Mouse (Mus musculus): ENCODE measurements at regions not wholly inside any gene's neighbourhood (a gene's known extent, or its start where the extent isn't known, plus 50 kb on each side); places are given as distances from the start of the nearest gene placed in this dataset.

DNA sequence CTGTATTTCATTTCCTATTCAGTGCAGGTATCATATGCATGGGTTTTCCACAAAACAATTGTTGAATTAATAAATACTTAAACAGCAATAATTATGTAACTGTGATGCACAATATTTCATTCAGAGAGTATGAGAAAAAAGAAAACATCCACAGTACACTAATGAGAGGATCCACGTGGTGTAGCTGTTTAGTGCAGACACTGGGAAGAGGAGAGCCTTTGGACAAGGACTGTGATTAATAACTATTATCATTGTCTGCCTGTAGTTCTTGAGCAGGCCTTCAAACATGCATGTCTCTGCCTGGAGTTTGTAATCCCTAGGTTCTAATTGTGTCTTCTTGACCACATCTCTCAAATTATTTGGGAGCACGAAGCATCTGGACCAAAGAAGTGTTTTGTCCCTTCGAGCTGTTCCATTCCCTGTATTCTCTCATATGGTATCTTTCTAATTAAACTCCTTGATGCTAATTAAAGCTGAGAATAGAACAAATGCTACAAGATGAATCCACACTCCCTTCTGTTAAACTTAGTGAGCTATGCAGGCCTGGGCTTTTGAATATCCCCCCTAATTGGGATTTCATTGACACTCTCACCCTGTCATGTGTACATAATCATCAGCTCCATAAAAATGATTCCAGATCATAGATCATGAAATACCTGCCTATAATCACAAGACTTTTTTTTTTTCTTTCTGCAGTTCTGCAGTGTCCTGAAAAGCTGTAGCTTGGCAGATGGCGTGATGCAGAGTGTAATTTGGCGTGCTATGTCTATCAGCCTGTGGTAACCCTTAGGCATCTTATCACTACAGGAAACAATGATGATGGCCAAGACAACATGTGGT is 1208.9 kb upstream of the G6pd2 start:
- DNase-seq, result no peak

- no peak for DNase-seq
These were observed 1208.3 kb upstream of the G6pd2 start for GRCm38 (mm10) chr5:60600300-60600648.

DNA sequence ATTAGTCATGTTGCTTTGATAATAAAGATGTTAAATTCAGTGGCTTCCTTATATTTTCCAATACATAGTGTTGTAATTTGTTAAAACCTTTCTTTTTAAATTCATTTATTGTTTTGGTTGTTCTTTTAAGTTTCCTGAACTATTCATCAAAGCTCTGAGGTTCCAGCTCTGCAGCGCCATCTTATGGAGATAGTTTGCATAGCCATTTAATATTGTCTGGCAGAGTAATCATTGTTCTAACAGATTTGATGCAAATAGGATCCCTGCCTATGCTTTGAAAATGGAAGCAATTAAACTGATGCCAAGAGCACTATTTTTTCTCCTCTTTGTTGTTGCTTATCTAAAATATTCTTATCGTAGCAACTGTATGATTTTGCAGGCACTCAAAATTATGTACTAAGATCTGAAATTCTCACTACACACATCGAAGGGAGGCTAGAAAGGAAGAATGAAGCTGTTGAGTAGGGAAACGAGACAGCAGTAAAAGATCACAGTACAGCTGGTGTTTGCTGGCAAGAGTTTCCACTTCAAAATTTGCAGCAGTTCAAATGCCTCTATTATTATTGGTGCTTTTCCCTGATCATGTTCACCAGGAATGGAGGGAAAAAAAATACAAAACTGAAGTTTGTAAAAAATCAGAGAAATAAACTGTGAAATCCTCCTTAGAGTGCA is 1199.5 kb upstream of the G6pd2 start:
- DNase-seq, result peak; percentile 5
